Mouse (Mus musculus): ENCODE measurements at regions not wholly inside any gene's neighbourhood (a gene's known extent, or its start where the extent isn't known, plus 50 kb on each side); places are given as distances from the start of the nearest gene placed in this dataset.
"Not testable (repeated sequence)": the region's sequence is repeated elsewhere in the genome, so short reads cannot be mapped to it uniquely, and the experiment has no call there.

DNA sequence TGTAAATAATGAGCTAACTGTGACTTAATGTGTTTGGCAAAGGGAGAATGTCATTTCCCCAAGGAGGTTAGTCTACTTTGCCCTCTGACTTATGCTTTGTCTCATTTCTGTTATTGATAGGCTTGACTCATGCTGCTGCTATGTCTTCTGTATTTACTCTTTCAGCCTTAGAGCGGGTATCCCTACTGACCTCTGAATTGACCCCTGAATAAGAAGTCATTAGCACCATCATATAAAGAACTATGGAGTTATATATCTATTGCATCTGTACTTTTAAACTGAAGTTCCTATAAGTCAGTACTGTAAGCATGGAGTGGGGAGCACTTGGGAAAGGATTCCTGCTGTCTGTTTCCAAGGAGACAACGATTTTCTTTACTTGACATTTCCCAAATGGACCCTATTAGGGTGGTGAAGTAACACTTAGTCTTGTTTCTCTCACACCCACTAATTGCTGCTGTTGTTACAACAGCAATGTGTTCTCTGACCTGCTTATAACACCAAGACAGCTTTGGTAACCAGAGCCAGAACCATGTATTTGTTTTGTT is 75.3 kb upstream of the Cwc22 start:
- DNase-seq = no peak
- TF ChIP-seq CTCF (IDR thresholded peaks at IDR 0.05) = no peak
- H3K27ac ChIP-seq = no peak overlapping the region
- intact Hi-C loops (cut with DNase I) = loop anchor here (5.0 kb wide), 1 partner anchor 224 kb away; no protein-coding TSS in a partner anchor
- H3K4me3 ChIP-seq = no peak overlapping the region

DNA sequence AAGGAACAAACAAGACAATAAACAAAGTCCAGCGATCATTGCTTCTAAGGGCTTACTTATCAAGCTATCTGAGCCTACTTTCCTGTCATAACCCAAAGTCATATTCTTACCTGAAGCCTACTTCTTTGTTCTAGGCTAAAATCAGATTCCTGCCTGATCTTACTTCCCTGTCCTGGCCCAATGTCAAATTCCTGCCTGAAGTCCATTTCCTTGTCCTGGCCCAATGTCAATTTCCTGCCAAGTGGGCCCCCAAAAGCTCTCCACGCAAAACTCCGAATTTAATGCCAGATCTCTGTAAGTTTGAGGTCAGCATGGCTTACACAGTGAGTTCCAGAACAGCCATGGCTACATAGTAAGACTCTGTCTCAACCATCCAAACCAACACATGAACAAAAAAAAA is 74.3 kb upstream of the Cwc22 start:
- Histone ChIP-seq H3K27ac (no peak overlapping the region), H3K4me3 (no peak overlapping the region)
- no peak for DNase-seq
- no peak for TF ChIP-seq CTCF (IDR thresholded peaks at IDR 0.05)
- intact Hi-C loops (cut with DNase I) = loop anchor here (5.0 kb wide), 1 partner anchor 223 kb away; no protein-coding TSS in a partner anchor

DNA sequence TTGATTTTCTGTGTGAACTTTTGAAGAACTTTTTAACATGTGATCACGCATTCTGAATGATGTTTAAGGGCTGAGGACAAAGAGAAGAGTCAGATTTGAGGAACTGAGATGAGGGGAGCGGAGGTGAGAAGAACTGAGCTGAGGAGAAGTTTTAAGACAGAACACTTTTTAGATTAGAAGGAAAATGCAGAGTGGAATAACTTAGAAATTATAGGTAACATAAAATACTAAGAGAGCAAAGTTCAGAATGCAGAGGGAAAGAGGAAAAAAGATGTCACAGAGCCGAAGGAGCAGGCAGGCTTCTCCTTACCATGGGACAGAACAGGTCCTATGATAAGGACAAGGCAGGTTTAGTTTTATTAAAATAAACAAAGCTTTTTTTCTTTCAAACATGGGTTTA is 73.7 kb upstream of the Cwc22 start:
- no peak for DNase-seq
- Histone ChIP-seq H3K27ac (no peak overlapping the region), H3K4me3 (no peak overlapping the region)
- no peak for TF ChIP-seq CTCF (IDR thresholded peaks at IDR 0.05)
- intact Hi-C loops (cut with DNase I) = loop anchor here (5.0 kb wide), 1 partner anchor 223 kb away; no protein-coding TSS in a partner anchor

DNA sequence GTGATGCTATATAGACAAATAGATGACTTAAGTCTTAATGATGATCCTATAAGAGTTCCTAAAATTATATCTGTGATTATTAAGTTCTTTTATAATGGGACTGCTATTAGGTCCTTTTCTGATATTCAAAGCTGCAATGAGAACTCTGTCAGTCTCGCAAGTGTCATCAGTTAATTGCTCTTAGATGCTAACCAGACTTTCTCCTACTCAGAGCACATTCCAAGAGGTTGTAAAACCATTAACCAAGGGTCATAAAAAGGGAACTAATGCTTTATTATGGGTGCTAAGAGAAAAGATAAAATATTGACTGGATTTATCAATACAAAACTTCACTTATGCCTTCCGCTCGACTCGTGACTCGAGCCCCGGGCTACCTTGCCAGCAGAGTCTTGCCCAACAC is 66.3 kb upstream of the Cwc22 start:
- H3K4me3 ChIP-seq; intact Hi-C loops (cut with DNase I); DNase-seq; H3K27ac ChIP-seq: not testable (repeated sequence)

DNA sequence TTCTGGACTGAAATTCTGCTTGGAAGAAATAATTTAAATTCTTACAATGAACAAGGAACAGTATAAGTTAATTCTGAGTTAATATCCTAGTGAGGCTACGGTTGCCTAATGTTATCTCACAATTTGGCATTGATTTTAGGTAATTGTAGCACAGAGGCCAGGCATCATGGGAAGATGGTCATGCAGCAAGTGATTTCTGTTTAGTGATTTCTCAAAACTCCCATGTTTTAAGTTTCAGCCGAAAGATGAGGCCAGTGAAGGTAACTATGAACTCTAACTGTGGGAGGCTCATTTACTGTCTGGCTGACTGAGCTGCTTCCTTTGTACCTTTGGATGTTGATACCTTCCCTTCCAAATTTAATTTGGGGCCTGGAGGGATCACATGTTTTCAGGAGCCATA is 65.6 kb upstream of the Cwc22 start:
- H3K27ac ChIP-seq = no peak overlapping the region
- no peak overlapping the region for H3K4me3 ChIP-seq
- DNase-seq = no peak
- no peak for TF ChIP-seq CTCF (IDR thresholded peaks at IDR 0.05)
- intact Hi-C loops (cut with DNase I) = no loop called here

DNA sequence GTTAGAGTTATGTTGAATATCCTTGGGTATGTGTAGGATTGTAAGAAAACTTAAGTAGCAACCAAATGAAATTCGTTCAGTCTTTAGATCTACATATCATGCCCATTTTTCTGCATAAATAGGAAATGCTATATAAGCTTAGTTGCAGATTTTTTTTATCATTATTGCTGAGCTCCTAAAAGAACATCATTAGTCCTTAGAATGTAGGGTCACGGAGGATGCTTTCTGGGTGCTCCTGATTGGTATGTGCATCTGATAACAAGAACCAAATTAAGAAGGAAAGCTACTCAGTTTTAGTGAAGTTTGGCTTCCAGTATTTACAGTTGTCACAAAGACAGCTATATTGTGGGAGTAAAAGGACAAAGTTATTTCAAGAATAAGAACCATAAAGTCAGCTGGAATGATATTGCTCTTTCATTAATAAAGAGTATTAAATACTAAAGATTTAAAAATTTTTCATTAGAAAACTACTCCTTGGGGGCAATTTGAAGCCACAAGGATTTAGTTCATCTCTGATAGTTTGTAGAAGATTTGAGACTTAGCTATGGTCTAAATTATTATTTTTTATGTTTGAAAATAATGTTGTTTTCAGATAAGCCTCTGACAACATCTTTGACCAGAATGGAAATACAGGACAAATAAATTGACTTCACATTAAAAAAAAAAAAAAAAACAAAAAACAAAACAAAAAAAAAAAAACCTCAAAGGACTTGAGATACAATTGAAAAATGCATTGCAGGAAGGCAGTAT is 65.1 kb upstream of the Cwc22 start:
- intact Hi-C loops (cut with DNase I) = no loop called here
- H3K4me3 ChIP-seq = no peak overlapping the region

DNA sequence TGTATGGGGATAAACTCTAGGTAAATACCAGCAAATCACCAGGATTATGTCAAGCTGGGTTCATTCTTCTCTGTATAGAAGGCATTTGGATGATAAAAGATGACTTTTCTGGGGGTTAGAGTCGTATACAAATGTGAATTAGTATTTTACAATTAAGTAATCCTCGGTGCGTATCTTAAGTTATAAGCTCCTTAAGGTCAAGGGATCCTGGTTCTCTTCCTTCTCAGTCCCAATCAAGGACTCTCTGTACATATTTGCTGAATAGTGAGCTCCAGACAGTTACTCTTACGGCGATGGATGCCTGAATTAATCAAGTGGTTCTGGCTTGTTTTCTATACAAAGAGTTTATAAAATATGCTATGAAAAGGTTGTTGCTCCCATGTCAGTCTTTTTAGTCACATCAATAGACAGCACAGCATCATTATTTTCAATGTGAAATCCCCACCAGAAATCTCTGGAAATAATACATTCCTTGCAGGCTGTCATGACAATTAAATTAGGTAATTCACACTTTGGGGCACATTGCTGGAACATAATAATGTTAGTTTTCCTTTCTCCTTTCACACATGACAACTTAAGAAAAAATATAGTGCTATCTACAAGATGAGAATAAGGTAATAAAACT is 64.0 kb upstream of the Cwc22 start:
- DNase-seq = no peak
- intact Hi-C loops (cut with DNase I) = no loop called here
- H3K4me3 ChIP-seq = no peak overlapping the region
- TF ChIP-seq CTCF (IDR thresholded peaks at IDR 0.05) = no peak
- no peak overlapping the region for H3K27ac ChIP-seq

More for the DNA sequence above, 65.1 kb upstream of the Cwc22 start:
- no peak for DNase-seq
- H3K27ac ChIP-seq = no peak overlapping the region
- TF ChIP-seq CTCF (IDR thresholded peaks at IDR 0.05) = no peak

DNA sequence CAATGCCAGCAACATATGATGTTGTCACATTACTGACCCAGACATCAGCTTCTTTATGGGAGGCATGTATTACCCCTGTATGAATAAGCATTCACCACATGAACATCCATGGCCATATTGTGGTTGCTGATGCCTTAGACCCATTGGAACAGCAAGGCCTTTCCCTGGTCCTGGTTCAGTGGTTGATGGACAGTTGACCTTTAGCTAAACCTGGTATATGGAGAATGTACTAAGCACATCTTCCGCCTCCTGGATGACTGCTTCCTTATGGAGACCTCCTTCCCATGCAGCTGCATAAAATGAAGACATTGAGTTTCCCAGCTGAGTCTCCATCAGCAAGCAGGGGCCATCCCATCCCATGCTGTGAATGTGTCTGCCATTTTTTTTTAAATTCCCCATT is 61.9 kb upstream of the Cwc22 start:
- Histone ChIP-seq H3K27ac (no peak overlapping the region), H3K4me3 (no peak overlapping the region)
- DNase-seq = no peak
- TF ChIP-seq CTCF (IDR thresholded peaks at IDR 0.05) = no peak
- intact Hi-C loops (cut with DNase I) = no loop called here

DNA sequence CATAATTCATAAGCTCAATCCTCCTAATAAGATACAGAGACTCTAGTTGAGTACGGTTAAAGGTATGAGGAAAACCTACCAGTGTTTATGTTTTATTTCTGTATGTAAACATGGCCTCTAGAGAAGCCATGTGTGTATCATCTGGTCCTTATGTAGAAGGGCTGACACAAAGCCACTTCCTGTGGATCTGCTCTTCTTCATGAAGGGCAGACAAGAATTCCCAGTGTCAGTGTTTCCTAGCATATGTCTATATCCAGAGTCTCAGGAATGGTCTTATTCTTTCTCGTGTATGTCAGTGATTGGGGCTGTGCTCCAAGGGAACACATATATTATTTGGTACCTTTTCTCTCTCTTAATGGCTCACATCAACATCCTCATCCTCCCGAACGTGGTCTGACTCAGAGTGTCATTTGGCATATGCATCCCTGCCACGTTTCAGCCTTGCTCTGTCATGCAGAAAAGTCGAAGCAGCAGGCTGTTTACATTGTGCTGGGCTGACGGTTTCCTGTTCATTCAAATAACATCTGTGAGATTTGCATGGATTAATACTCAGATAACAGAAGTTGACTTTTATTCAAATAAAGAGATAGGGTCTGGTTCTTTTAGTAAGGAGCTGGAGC is 59.3 kb upstream of the Cwc22 start:
- intact Hi-C loops (cut with DNase I) = no loop called here
- H3K27ac ChIP-seq = no peak overlapping the region
- no peak for TF ChIP-seq CTCF (IDR thresholded peaks at IDR 0.05)
- no peak overlapping the region for H3K4me3 ChIP-seq
- DNase-seq = no peak

DNA sequence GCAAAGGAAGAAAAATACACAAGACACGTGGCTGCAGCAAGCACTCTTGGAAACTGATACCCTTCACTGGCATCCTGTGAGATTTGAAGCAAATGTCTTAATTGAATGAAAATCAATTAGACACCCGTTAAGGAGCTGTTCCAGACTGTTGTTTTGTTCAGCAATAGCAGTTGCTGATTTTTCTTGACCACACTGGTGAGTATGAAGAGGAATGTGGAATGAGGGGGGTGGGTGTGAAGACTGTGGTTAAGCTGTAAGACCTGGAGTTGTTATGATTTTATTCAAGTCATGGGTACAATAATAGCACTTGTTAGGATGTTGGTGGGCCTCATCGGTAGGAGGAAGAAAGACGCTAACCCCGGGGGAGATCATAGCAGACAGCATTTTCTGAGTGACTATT is 58.3 kb upstream of the Cwc22 start:
- intact Hi-C loops (cut with DNase I) = no loop called here
- Histone ChIP-seq H3K27ac (no peak overlapping the region), H3K4me3 (no peak overlapping the region)
- no peak for TF ChIP-seq CTCF (IDR thresholded peaks at IDR 0.05)
- DNase-seq = no peak

Data from gastrocnemius, adult 2 months (tissue).